Mouse (Mus musculus): Measurements from ENCODE around the gene Fgf8. TPM values are rescaled to one million over a fixed set of nuclear protein-coding genes. Genes with fewer than 3 reads are reported as not detected.

Fgf8 gene
- polyA plus RNA-seq, 1 experiment from 2014 or later: 0.13 TPM

GRCm38 (mm10) chr19:45717493-45718220 is 25.1 kb downstream of the Fgf8 start:
- Histone ChIP-seq H3K4me3 (replicated peaks) (peak overlapping the region; percentile 26), H3K4me2 (peak overlapping the region; percentile 58), H3K36me3 (no peaks in the 10 kb centered on the region), H3K9me3 (replicated peaks) (no peaks in the 10 kb centered on the region), H3K9ac (replicated peaks) (peak overlapping the region; percentile 29; the same call in 1 of the 2 replicates), H3K27me3 (replicated peaks) (peaks cover 8% of the 10 kb centered on the region), H3K4me1 (peaks cover 23% of the 10 kb centered on the region), H3K27ac (replicated peaks) (peak overlapping the region; percentile 78)
- 4% methylated on average over 16 of the region's 16 CpGs for WGBS
- ATAC-seq (ENCODE audit: low FRiP score): peak; percentile 93

GRCm38 (mm10) chr19:45708704-45709103 is 34.0 kb downstream of the Fgf8 start:
- ATAC-seq (ENCODE audit: low FRiP score): no peak
- H3K4me1 ChIP-seq: 0 out of 2 replicates have a peak, but pooled peaks cover 4% of the 10 kb centered on the region
- WGBS: 64% methylated on average over 3 of the region's 3 CpGs
- H3K4me2 ChIP-seq: no peak overlapping the region
- no peaks in the 10 kb centered on the region for H3K27me3 ChIP-seq (replicated peaks)
- H3K36me3 ChIP-seq: no peaks in the 10 kb centered on the region
- no peak overlapping the region for H3K27ac ChIP-seq (replicated peaks)
- H3K9me3 ChIP-seq (replicated peaks): no peaks in the 10 kb centered on the region
- H3K4me3 ChIP-seq (replicated peaks): no peak overlapping the region
- H3K9ac ChIP-seq (replicated peaks): no peak overlapping the region

DNA sequence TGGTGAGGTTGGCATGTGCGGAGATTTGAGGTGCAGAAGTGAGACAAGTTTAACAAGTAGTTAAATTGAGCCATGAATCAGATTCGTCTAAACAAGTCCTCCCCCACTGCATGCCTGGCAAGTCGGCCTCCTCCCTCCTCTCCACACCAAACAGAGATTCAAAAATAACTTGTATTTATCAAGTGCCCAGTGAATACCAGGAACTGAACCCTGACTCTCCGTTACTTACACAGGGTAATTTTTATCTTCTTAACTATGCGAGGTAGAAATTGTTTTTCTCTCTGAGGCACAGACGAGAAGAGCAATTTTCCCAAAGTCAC is 46.5 kb downstream of the Fgf8 start:
- no peaks in the 10 kb centered on the region for H3K9me3 ChIP-seq (replicated peaks)
- no peak overlapping the region for H3K4me2 ChIP-seq
- H3K4me1 ChIP-seq: no peaks in the 10 kb centered on the region; the same call in 1 of the 2 replicates
- 69% methylated on average over 6 of the region's 6 CpGs for WGBS
- H3K36me3 ChIP-seq: no peaks in the 10 kb centered on the region
- no peaks in the 10 kb centered on the region for H3K27me3 ChIP-seq (replicated peaks)
- no peak overlapping the region for H3K27ac ChIP-seq (replicated peaks)
- no peak for ATAC-seq (ENCODE audit: low FRiP score)
- H3K4me3 ChIP-seq (replicated peaks): no peak overlapping the region
- H3K9ac ChIP-seq (replicated peaks): no peak overlapping the region

DNA sequence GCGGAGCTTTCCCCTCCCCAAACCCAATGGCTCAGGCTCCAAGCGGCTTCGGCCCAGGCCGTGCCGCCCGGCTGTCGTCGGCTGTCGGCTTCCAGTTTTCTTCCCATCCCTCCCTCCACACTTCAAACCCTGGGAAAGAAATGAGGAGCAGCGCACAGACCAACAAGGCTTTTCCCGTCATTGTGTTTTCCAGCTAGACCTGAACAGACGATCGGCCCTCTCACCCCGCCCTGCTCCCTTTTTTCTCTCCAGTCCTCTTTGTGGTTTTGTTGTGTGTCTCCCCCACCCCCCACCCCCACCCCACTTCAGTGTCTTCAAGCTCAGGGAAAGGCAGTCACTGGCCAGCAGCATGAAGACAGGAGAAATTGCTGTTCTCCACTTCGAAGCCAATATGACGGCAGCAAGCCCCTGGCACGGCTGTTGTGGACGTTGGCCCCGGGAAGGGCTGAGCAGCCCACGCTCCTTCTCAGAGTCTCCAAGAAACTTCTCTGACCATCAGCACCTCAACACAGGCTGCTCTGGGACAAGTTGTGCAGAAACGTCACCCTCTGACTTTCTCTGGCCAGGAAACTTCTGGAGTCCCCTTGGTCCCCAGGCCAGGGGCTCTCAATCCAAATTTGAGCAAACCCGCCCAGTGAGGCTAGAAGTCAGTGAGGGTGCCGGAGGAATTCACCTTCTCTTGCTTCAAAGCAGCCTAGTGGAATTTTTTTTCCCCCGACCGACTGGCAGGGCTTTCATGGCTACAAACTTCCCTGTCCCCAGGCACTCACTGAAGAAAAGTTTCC is 47.0 kb downstream of the Fgf8 start:
- Histone ChIP-seq H3K9me3 (replicated peaks) (no peaks in the 10 kb centered on the region), H3K36me3 (no peaks in the 10 kb centered on the region), H3K27ac (replicated peaks) (no peak overlapping the region), H3K4me3 (replicated peaks) (no peak overlapping the region), H3K4me2 (no peak overlapping the region), H3K4me1 (no peaks in the 10 kb centered on the region; the same call in 1 of the 2 replicates), H3K27me3 (replicated peaks) (no peaks in the 10 kb centered on the region), H3K9ac (replicated peaks) (no peak overlapping the region)
- WGBS: 36% methylated on average over 25 of the region's 25 CpGs
- ATAC-seq (ENCODE audit: low FRiP score): no peak

- Histone ChIP-seq H3K27me3 (replicated peaks) (no peaks in the 10 kb centered on the region), H3K27ac (replicated peaks) (no peak overlapping the region), H3K36me3 (no peaks in the 10 kb centered on the region), H3K4me1 (no peaks in the 10 kb centered on the region; the same call in 1 of the 2 replicates), H3K9me3 (replicated peaks) (no peaks in the 10 kb centered on the region), H3K4me2 (no peak overlapping the region), H3K4me3 (replicated peaks) (no peak overlapping the region), H3K9ac (replicated peaks) (no peak overlapping the region)
- WGBS: 37% methylated on average over 3 of the region's 3 CpGs
- ATAC-seq (ENCODE audit: low FRiP score): no peak
Measured at GRCm38 (mm10) chr19:45694056-45694455, 48.7 kb downstream of the Fgf8 start.

- H3K27ac ChIP-seq (replicated peaks): no peak overlapping the region
- WGBS: 93% methylated on average over 8 of the region's 8 CpGs
- H3K9me3 ChIP-seq (replicated peaks): no peaks in the 10 kb centered on the region
- no peaks in the 10 kb centered on the region for H3K27me3 ChIP-seq (replicated peaks)
- no peaks in the 10 kb centered on the region; the same call in 1 of the 2 replicates for H3K4me1 ChIP-seq
- ATAC-seq (ENCODE audit: low FRiP score): no peak
- H3K4me2 ChIP-seq: no peak overlapping the region
- H3K9ac ChIP-seq (replicated peaks): no peak overlapping the region
- H3K4me3 ChIP-seq (replicated peaks): no peak overlapping the region
- no peaks in the 10 kb centered on the region for H3K36me3 ChIP-seq
Measured at GRCm38 (mm10) chr19:45692211-45692610, 50.5 kb downstream of the Fgf8 start.

DNA sequence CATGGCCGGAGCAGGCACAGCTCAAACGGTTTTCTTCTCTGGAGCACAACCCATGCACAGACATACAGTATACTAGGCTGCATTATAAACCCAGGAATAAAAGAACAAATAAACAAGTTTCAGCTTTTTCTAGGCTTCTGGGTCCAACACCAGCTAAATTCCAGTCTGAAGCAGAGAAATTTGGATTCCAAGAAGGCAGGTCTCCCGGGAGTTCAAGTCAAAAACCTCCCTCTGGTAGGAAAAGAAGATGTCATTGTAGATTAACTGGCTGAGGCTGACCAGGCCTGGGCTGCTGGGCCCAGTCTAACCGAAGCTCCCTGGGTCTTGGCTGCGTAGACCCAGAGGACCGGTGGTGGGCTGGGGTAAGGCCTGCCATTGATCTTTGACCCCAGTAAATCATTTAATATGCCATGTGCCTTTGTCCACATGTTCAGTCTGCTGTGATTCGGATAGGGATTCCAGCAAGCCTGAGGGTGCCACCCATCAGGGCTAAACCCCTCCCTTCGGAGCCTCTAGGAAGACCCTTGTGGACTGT is 51.6 kb downstream of the Fgf8 start:
- H3K36me3 ChIP-seq: no peaks in the 10 kb centered on the region
- no peak for ATAC-seq (ENCODE audit: low FRiP score)
- H3K9me3 ChIP-seq (replicated peaks): no peaks in the 10 kb centered on the region
- no peak overlapping the region for H3K4me2 ChIP-seq
- 54% methylated on average over 8 of the region's 8 CpGs for WGBS
- no peak overlapping the region for H3K4me3 ChIP-seq (replicated peaks)
- H3K27me3 ChIP-seq (replicated peaks): no peaks in the 10 kb centered on the region
- no peak overlapping the region for H3K9ac ChIP-seq (replicated peaks)
- no peak overlapping the region for H3K27ac ChIP-seq (replicated peaks)
- H3K4me1 ChIP-seq: no peaks in the 10 kb centered on the region; the same call in 1 of the 2 replicates

GRCm38 (mm10) chr19:45687001-45687400 is 55.7 kb downstream of the Fgf8 start:
- WGBS: 82% methylated on average over 4 of the region's 4 CpGs

More at GRCm38 (mm10) chr19:45687001-45687400, 55.7 kb downstream of the Fgf8 start:
- Histone ChIP-seq H3K4me1 (no peaks in the 10 kb centered on the region), H3K27ac (replicated peaks) (no peak overlapping the region), H3K36me3 (no peaks in the 10 kb centered on the region), H3K4me3 (replicated peaks) (no peak overlapping the region), H3K9ac (replicated peaks) (no peak overlapping the region), H3K27me3 (replicated peaks) (no peaks in the 10 kb centered on the region), H3K4me2 (no peak overlapping the region), H3K9me3 (replicated peaks) (no peaks in the 10 kb centered on the region)
- no peak for ATAC-seq (ENCODE audit: low FRiP score)

Other genes starting within 250 kb of the Fgf8 start
- 11.0 and 11.6 TPM in 2 replicates for gene Poll, start 182.4 kb downstream of the Fgf8 start, polyA plus RNA-seq (2015; fragmentation: Nextera tagmentation; extraction: Ambion mirVana)
- 76.7 and 80.3 TPM in 2 replicates for gene Gm17018, start 182.3 kb downstream of the Fgf8 start, polyA plus RNA-seq (2015; fragmentation: Nextera tagmentation; extraction: Ambion mirVana)
- 8.2 and 8.4 TPM in 2 replicates for gene Fbxw4, start 82.6 kb downstream of the Fgf8 start, polyA plus RNA-seq (2015; fragmentation: Nextera tagmentation; extraction: Ambion mirVana)
- gene Npm3, start 6.7 kb upstream of the Fgf8 start, polyA plus RNA-seq (2015; fragmentation: Nextera tagmentation; extraction: Ambion mirVana): 7.1 and 9.1 TPM in 2 replicates
- 64.6 and 71.2 TPM in 2 replicates for gene Mgea5, start 40.9 kb upstream of the Fgf8 start, polyA plus RNA-seq (2015; fragmentation: Nextera tagmentation; extraction: Ambion mirVana)
- 19.1 and 19.4 TPM in 2 replicates for gene Kcnip2, start 73.1 kb upstream of the Fgf8 start, polyA plus RNA-seq (2015; fragmentation: Nextera tagmentation; extraction: Ambion mirVana)